Mouse (Mus musculus): ENCODE measurements around the gene Capzb.

Capzb gene

GRCm38 (mm10) chr4:139179731-139180625, 12.7 kb upstream of the Capzb start:
- DNase-seq (ENCODE audit: low spot score): peak; percentile 71

DNA sequence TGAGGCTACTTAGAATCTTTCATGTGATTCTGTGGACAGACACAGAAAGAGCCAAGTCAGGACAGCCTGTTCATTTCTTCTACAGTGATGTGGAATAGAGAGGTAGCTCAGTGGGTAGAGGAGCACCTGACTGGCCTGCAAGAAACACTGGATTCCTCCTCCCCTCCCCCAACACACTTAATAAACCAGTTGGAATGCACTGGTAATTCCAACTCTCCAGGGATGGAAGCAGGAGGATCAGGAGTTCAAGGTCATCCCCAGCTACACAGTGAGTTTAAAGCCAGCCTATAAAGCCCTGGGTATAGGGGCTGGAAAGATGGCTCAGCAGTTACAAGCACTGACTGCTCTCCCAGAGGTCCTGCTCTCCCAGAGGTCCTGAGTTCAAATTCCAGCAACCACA, 10.2 kb upstream of the Capzb start:
- no peak for DNase-seq (ENCODE audit: low spot score)

DNA sequence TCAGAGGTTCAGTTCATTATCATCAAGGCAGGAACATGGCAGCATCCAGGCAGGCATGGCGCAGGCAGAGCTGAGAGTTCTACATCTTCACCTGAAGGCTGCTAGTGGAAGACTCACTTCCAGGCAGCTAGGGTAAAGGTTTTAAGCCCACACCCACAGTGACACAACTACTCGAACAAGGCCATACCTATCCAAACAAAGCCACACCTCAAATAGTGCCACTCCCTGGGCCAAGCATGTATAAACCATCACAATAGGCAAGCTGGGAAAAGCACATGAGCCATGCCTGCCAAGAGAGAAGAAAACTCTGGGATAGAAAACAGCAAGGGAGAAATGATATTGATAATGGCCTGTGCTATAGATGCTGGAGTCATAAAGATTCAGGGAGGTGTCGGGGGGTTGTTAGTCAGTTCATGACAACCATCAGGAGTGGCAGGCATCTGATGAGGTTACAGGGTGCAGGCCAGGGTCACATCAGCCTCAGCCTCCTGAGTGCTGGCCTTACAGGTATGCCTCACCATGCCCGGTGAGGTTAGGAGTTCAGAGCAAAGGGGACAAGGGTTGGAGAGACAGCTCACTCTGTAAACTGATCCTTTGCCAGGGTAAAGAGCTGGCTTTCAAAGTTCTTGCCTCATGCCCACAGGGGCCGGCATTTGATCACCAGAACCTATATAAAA, 6.8 kb upstream of the Capzb start:
- peak; percentile 53 for DNase-seq (ENCODE audit: low spot score)

DNA sequence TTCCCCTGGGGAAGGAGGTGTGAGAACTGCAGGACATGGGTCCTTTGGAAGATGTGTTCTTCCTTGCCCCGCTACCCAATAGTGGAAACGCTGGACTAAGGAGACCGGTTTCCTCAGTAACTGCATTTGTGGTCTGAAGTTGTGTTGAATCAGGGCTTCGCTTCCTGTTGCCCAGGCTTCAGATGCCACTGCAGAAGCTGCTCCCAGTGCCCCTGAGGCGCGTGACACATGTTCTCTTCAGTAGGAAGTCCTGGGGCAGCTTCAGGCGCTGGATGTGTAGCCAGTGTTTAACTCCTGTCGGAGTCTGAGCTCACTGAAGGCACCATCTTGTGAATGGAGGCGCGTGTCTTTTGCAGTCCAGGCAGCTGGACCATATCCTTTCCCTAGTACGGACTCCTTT, 4.8 kb upstream of the Capzb start:
- DNase-seq (ENCODE audit: low spot score): no peak

DNA sequence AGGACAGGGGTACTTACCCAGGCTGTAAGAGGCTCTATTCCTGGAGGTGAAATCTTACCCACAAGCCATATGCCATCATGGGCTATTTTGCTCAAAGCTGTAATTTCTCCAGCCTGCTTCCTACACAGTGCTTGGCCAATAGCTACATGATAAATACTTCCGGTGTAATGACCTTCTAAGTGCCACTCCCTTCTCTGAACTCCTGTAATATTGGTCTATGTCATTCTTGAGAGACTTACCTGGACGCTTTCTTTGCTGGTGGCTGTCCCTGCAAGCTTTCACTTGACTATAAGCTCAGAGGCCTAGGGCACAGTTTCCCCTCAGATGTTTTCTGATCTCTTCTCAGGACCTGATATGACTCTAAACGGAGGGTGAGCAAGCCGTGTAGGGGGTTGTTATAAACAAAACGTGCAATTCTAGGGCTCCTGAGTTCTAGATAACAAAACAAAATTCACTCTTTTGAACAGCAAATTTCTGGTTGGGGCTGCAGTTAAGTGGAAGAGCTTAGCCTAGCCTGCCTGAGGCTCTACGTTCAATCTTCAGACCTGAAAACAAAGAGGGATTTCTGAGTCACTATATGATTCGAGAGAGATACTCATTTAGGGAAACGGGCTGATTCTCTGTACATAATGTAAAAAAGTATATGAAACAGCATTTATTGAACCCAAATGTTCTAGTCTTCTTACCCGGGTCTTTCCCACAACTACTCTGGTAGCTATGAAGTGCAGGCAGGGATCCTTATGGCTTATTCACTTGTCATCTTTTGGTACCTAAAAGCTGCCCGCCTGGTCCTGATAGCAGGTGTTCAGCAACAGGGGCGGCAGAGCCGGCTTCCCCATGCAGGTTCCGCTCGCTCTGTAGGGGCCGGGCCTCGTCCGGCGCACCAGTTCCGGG, 847 bp upstream of the Capzb start:
- no peak for DNase-seq (ENCODE audit: low spot score)

GRCm38 (mm10) chr4:139193176-139194093, 736 bp downstream of the Capzb start:
- DNase-seq (ENCODE audit: low spot score): peak; percentile 24

- DNase-seq (ENCODE audit: low spot score): peak; percentile 32
These were observed 2.4 kb downstream of the Capzb start for GRCm38 (mm10) chr4:139195101-139195500.

GRCm38 (mm10) chr4:139196464-139196863, 3.8 kb downstream of the Capzb start:
- no peak for DNase-seq (ENCODE audit: low spot score)

GRCm38 (mm10) chr4:139196949-139197348, 4.2 kb downstream of the Capzb start:
- DNase-seq (ENCODE audit: low spot score): no peak

- DNase-seq (ENCODE audit: low spot score): no peak
These were observed 4.8 kb downstream of the Capzb start for GRCm38 (mm10) chr4:139197453-139197852.

- no peak for DNase-seq (ENCODE audit: low spot score)
These were observed 5.4 kb downstream of the Capzb start for GRCm38 (mm10) chr4:139198004-139198689.

DNA sequence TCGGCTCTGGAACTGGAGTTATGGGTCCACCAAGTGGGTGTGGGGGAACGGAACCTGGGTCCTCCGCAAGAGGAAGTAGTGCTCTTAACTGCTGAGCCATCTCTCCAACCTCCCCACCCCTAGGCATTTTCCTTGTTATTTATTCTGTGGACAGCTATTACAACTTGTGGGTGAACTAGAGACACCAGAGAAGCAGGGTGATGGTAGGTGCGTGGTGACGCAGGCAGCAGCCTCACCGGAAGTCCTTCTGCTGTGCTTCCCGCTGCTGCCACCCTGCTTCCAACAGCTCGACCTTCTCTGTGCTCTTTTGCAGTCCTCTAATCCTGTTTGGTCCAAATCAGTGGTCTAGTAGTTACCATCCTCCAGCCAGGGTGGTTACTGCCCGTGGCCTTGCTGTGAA, 6.4 kb downstream of the Capzb start:
- DNase-seq (ENCODE audit: low spot score): no peak

DNA sequence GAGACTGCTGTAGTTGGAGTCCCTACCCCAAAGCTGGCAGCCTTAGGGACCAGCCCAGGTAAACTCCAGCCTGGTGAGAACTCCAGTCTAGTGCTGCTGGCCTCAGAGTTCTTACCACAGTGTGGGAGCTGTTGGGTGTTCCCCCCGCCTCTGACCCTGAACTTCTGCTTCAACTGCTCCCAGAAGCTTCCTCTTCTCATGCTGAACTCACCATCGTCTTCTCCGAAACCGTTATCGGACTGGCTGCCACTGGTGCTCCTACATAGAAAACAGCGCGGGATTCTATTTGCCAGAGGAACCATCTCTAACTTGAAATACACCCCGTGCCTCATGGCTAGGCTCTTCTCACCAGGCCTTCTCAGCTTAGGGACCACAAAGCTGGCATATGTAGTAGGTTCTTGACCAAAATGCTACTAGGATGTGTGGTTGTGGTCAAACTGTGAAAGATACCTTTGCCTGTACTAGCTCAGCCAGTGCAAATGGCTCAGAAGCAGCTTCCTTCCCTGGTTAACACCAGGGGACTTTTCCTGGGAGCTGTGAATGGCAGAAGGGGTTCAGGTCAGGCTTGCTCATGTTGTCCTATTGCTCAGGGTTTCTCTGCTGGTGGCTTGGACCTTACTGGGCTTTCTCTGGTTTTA, 7.1 kb downstream of the Capzb start:
- no peak for DNase-seq (ENCODE audit: low spot score)

GRCm38 (mm10) chr4:139200946-139201345, 8.2 kb downstream of the Capzb start:
- DNase-seq (ENCODE audit: low spot score): no peak

- DNase-seq (ENCODE audit: low spot score): no peak
These were observed 9.9 kb downstream of the Capzb start for GRCm38 (mm10) chr4:139202556-139202955.

GRCm38 (mm10) chr4:139203381-139203780, 10.7 kb downstream of the Capzb start:
- no peak for DNase-seq (ENCODE audit: low spot score)

- DNase-seq (ENCODE audit: low spot score): no peak
These were observed 13.1 kb downstream of the Capzb start for GRCm38 (mm10) chr4:139205842-139206241.

- no peak for DNase-seq (ENCODE audit: low spot score)
These were observed 13.8 kb downstream of the Capzb start for GRCm38 (mm10) chr4:139206353-139207045.
